Mouse (Mus musculus) intestine, postnatal 0 days (tissue): ENCODE measurements around the gene Sec24b. TPM values are rescaled to one million over a fixed set of nuclear protein-coding genes. Genes with fewer than 3 reads are reported as not detected.
A peak's percentile ranks its signal among the peaks of the same experiment; 100 is the strongest.

Source experiments
- ATAC-seq: fragments of 200-750 bp; cut with Nextera tagmentation; 2 replicates; pipeline ENCODE4 v1.8.0; 2017; ENCODE audit warnings: mild to moderate bottlenecking, moderate TSS enrichment, moderate library complexity
- H3K27ac ChIP-seq: fragments of 300-500 bp; sonication (generic); 2 replicates; pipeline ENCODE4 v1.5.1; 2014; ENCODE audit warnings: mild to moderate bottlenecking, low read depth, low read length, moderate library complexity
- H3K27me3 ChIP-seq: fragments of 300-500 bp; sonication (generic); replicated peaks from 2 replicates; pipeline ENCODE4 v1.6.1; 2014; ENCODE audit warnings: low read length, mixed read lengths; ENCODE audit not compliant: control insufficient read depth, insufficient read depth
- H3K36me3 ChIP-seq: fragments of 300-500 bp; sonication (generic); 2 replicates; pipeline ENCODE4 v1.6.1; 2014; ENCODE audit warnings: mild to moderate bottlenecking, moderate library complexity; ENCODE audit not compliant: control insufficient read depth, insufficient read depth
- H3K4me1 ChIP-seq: fragments of 300-500 bp; sonication (generic); replicated peaks from 2 replicates; pipeline ENCODE4 v1.6.1; 2014; ENCODE audit warnings: antibody characterized with exemption, low read length, mixed read lengths; ENCODE audit not compliant: control insufficient read depth, insufficient read depth
- H3K4me2 ChIP-seq: fragments of 300-500 bp; sonication (generic); replicated peaks from 2 replicates; pipeline ENCODE4 v1.6.1; 2014; ENCODE audit warnings: low read depth, mild to moderate bottlenecking, moderate library complexity
- H3K4me3 ChIP-seq: fragments of 300-500 bp; sonication (generic); 2 replicates; pipeline ENCODE4 v1.5.1; 2014; ENCODE audit warnings: low read depth, low read length
- H3K9ac ChIP-seq: fragments of 300-500 bp; sonication (generic); 2 replicates; pipeline ENCODE4 v1.6.1; 2014; ENCODE audit warnings: mild to moderate bottlenecking, low read depth, low read length
- H3K9me3 ChIP-seq: fragments of 300-500 bp; sonication (generic); 2 replicates; pipeline ENCODE4 v1.6.1; 2016; ENCODE audit warnings: mixed run types; ENCODE audit not compliant: control insufficient read depth
- CTCF ChIP-seq: sonication (generic); IDR thresholded peaks from 2 replicates; pipeline ENCODE4 v1.5.1; 2016; ENCODE audit warnings: low read depth, mild to moderate bottlenecking, control low read depth, antibody characterized with exemption, moderate library complexity
- WGBS: fragments of 180-500 bp; shearing (Covaris S2); extraction: QIAGEN DNeasy Blood & Tissue Kit; methylation state at CpG from one replicate; pipeline ENCODE4 v1.1.7; 2014; 5-methylcytosine and 5-hydroxymethylcytosine counted together
- polyA plus RNA-seq: library from polyadenylated mRNA; unstranded; fragments of >200 nt; fragmentation: Nextera tagmentation; extraction: Ambion mirVana; gene quantifications from 2 replicates; pipeline ENCODE4 v1.2.1, GENCODE M21; 2015

Sec24b gene
- polyA plus RNA-seq, 1 experiment from 2014 or later = 13.1 TPM

- ATAC-seq = no peak
- 89% methylated on average over 9 of the region's 9 CpGs for WGBS
- TF ChIP-seq CTCF = no peak
- Histone ChIP-seq H3K36me3 (peaks cover 16% of the 10 kb centered on the region; the same call in 1 of the 2 replicates), H3K4me2 (no peak overlapping the region), H3K9me3 (no peaks in the 10 kb centered on the region), H3K27me3 (no peaks in the 10 kb centered on the region), H3K9ac (no peak overlapping the region), H3K4me1 (no peaks in the 10 kb centered on the region), H3K27ac (no peak overlapping the region), H3K4me3 (no peak overlapping the region)
Observed at GRCm38 (mm10) chr3:129978716-129979115, 82.6 kb downstream of the Sec24b start.

- Histone ChIP-seq H3K36me3 (no peaks in the 10 kb centered on the region), H3K9ac (no peak overlapping the region), H3K27me3 (no peaks in the 10 kb centered on the region), H3K27ac (no peak overlapping the region), H3K4me1 (no peaks in the 10 kb centered on the region), H3K4me3 (no peak overlapping the region), H3K4me2 (no peak overlapping the region), H3K9me3 (no peaks in the 10 kb centered on the region)
- ATAC-seq = no peak
- no peak for TF ChIP-seq CTCF
- 72% methylated on average over 5 of the region's 5 CpGs for WGBS
Observed at GRCm38 (mm10) chr3:129976317-129976716, 85.0 kb downstream of the Sec24b start.

- H3K4me3 ChIP-seq = peak overlapping the region; percentile 56
- 0 out of 2 replicates have a peak, but pooled peaks have one; percentile 41 for ATAC-seq
- no peak for TF ChIP-seq CTCF
- no peaks in the 10 kb centered on the region for H3K36me3 ChIP-seq
- peaks cover 8% of the 10 kb centered on the region for H3K4me1 ChIP-seq
- peak overlapping the region; percentile 97 for H3K4me2 ChIP-seq
- H3K9me3 ChIP-seq = no peaks in the 10 kb centered on the region
- peaks cover 12% of the 10 kb centered on the region; the same call in 1 of the 2 replicates for H3K27me3 ChIP-seq
- no peak overlapping the region for H3K27ac ChIP-seq
- WGBS = 15% methylated on average over 19 of the region's 19 CpGs
- no peak overlapping the region for H3K9ac ChIP-seq
Observed at GRCm38 (mm10) chr3:129970529-129971515, 90.5 kb downstream of the Sec24b start.

- H3K4me3 ChIP-seq = peak within 1 kb of the TSS; percentile 56
- no peaks in the 10 kb centered on the region for H3K9me3 ChIP-seq
- peaks cover 8% of the 10 kb centered on the region for H3K4me1 ChIP-seq
- ATAC-seq = peak; percentile 65
- peak; percentile 21; the same call in 1 of the 2 replicates for TF ChIP-seq CTCF
- H3K27me3 ChIP-seq = peaks cover 12% of the 10 kb centered on the region; the same call in 1 of the 2 replicates
- H3K36me3 ChIP-seq = no peaks in the 10 kb centered on the region
- H3K9ac ChIP-seq = peak within 1 kb of the TSS; percentile 46
- no peak within 1 kb of the TSS for H3K27ac ChIP-seq
- under 1% methylated on average over 62 of the region's 63 CpGs for WGBS
- peak within 1 kb of the TSS; percentile 97 for H3K4me2 ChIP-seq
Observed at GRCm38 (mm10) chr3:129969432-129970395, 91.6 kb downstream of the Sec24b start, which contains the start of gene Mcub. Mcub (minus strand) TSS chr3:129970206.

GRCm38 (mm10) chr3:129969031-129969430 lies 92.3 kb downstream of the Sec24b start:
- H3K4me2 ChIP-seq = peak overlapping the region; percentile 97
- peak overlapping the region; percentile 56 for H3K4me3 ChIP-seq
- H3K36me3 ChIP-seq = no peaks in the 10 kb centered on the region
- H3K9me3 ChIP-seq = no peaks in the 10 kb centered on the region
- no peak for ATAC-seq
- no peak overlapping the region for H3K27ac ChIP-seq
- H3K9ac ChIP-seq = no peak overlapping the region
- H3K4me1 ChIP-seq = peaks cover 8% of the 10 kb centered on the region
- TF ChIP-seq CTCF = no peak
- H3K27me3 ChIP-seq = peaks cover 12% of the 10 kb centered on the region; the same call in 1 of the 2 replicates
- 38% methylated on average over 10 of the region's 10 CpGs for WGBS
